Mouse (Mus musculus) intestine, embryonic 15.5 days (tissue): ENCODE measurements around the gene Asb17. TPM values are rescaled to one million over a fixed set of nuclear protein-coding genes. Genes with fewer than 3 reads are reported as not detected.

ENCODE experiments used
- polyA plus RNA-seq: library from polyadenylated mRNA; unstranded; fragments of >200 nt; fragmentation: Nextera tagmentation; extraction: Ambion mirVana; gene quantifications from 2 replicates; pipeline ENCODE4 v1.2.1, GENCODE M21; 2015

The Asb17 gene
- polyA plus RNA-seq, 1 experiment from 2014 or later = not detected

Other genes starting within 250 kb of the Asb17 start
- 34.5 and 35.1 TPM in 2 replicates for gene St6galnac3, start 119.0 kb upstream of the Asb17 start, polyA plus RNA-seq
- 0.04 and 0.08 TPM in 2 replicates for gene Msh4, start 61.9 kb downstream of the Asb17 start, polyA plus RNA-seq
- gene Rabggtb, start 68.8 kb downstream of the Asb17 start, polyA plus RNA-seq = 55.8 and 58.0 TPM in 2 replicates
- 112 and 118 TPM in 2 replicates for gene Acadm, start 100.4 kb downstream of the Asb17 start, polyA plus RNA-seq
- 0.68 and 0.97 TPM in 2 replicates for gene Slc44a5, start 129.2 kb downstream of the Asb17 start, polyA plus RNA-seq